Mouse (Mus musculus): ENCODE data around the gene Tcp11l2.
A peak's percentile ranks its signal among the peaks of the same experiment; 100 is the strongest.

The Tcp11l2 gene

DNA sequence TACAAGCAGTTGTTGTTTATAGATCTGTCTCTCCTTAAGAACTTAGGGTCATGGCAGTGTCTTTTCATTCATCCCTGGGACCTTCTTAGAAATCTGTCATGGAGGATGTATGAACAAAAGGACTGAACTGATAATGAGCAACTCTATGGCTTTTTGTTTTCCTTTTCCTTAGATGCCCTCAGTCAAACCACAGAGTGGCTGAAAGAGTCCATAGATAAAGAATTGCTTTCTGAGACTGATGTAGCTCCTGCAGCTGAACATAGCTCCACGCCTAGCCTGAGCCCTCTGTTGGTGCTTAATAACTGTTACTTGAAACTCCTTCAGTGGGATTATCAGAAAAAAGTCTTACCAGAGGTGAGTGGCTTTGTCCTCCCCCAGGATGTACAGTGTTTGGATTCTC is 27.9 kb downstream of the Tcp11l2 start:
- DNase-seq (ENCODE audit: low spot score): no peak

DNA sequence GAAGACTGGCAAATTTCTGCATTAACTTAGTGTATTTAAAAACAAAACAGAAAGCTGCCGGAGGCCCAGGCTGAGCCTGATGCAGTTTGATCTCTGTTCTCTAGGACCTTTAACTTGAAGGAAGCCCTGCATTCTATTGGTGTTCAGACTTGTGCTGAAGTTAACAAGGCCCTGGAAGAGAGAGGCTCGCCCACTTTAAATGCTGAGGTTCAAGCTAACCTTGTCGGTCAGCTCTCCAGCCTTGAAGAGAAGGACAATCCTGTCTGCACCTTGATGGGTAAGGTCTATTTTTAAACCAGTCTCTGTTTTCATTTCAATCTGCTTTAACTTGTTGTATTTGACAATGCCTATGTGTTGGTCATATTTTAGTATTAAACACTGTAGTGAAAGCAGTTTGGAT is 31.9 kb downstream of the Tcp11l2 start:
- DNase-seq (ENCODE audit: low spot score): no peak

DNA sequence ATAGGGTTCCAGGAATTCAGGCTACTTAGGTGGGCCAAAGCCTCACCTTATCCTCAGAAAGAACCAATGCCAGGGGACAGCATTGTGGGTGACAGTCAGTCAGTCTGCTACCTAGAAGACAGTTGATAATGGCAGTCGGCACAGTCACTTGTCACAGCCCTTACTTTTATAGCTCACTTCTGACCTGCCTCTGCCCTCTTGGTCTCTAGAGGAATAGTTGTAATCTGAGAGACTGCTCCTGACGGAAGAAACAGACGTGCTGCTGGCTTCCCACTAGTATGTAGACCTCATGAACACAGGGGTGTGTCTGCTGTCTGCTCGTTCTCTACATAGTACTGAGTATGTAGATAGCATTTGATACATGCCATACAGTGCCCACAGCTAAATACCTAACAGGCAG is 33.9 kb downstream of the Tcp11l2 start:
- DNase-seq (ENCODE audit: low spot score): no peak

DNA sequence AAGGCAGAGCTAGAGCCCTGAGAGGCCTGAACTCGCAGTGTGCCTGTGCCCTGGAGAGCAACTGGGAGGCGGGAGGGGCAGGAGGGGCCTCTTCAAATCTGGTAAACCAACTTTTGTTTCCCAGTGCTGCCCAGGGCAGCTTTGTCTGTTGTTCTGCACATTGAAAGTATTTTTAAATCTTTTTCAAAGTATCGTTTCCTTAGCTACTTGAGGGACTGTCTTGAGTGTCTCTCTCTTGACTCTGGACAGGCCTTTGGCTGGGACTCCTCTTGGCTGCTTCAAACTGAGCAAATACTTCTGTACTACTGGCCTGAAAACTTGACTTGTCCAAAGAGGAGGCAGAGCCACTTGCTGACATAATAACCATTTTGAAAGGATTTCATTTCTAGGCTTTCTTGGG is 34.4 kb downstream of the Tcp11l2 start:
- no peak for DNase-seq (ENCODE audit: low spot score)

DNA sequence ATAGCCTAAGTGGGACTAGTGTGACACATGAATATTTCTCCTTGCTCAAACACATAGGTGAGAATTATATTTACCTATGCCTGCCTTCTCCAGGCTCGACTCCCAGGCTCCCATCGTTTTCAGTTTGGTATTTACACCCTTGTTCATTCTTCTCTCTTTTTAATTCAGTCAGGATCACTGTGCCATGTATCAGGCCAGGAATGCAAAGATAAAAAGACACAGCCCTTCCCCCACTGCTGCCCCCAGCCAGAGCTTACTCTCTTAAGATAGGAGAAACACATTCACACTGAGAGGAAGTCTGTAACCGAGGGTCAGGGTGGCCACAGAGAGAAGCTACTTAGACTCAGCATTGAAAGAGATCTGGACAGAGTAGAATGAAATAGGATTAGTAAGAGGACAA is 35.2 kb downstream of the Tcp11l2 start:
- DNase-seq (ENCODE audit: low spot score): no peak

DNA sequence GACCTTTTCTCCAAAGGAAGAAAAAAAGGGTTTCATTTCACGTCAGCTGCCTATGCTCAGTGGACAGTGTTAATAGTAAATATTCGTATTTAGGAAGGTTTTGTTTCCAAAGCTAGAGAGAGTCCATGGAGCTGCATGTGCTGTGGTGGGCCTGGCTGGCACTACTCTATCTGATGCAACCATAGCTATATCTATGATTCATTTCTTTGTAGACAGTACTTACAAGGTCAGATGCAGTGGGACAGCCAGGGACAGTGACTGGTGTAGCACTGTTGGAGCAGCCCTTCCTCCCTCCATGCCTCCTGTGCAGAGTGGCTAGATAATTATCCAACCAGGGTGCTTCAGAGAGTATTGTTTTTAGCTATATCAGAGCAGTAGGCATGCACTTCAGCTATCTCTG is 35.9 kb downstream of the Tcp11l2 start:
- no peak for DNase-seq (ENCODE audit: low spot score)

DNA sequence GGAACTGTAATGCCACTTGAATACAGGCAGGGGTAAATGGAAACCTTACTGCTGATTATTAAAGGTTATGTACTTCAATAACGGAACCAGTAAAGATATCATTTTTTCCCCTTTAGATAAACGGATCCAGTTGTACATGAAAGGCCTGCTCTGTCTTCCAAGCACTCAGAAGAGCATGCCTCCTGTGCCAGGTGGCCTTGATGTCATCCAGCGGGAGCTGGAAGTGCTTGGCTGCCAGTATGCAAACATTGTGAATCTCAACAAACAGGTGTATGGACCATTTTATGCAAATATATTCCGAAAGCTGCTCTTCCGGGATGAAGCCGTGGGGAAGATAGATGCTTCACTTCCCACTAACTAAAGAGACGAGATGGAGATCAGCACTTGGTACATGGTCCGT is 36.9 kb downstream of the Tcp11l2 start:
- DNase-seq (ENCODE audit: low spot score): no peak

DNA sequence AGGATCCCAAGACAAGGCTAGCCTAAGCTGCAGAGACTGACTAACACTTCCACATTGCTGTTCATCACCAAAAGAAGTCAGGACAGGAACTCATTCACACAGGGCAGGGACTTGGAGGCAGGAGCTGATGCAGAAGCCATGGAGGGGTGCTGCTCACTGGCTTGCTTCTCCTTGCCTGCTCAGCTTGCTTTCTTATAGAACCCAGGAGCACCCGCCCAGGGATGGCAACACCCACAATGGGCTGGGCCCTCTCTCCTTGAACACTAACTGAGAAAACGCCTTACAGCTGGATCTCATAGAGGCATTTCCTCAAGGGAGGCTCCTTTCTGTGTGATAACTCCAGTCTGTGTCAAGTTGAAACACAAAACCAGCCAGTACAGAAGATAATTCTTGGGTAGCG is 38.6 kb downstream of the Tcp11l2 start:
- DNase-seq (ENCODE audit: low spot score): no peak

DNA sequence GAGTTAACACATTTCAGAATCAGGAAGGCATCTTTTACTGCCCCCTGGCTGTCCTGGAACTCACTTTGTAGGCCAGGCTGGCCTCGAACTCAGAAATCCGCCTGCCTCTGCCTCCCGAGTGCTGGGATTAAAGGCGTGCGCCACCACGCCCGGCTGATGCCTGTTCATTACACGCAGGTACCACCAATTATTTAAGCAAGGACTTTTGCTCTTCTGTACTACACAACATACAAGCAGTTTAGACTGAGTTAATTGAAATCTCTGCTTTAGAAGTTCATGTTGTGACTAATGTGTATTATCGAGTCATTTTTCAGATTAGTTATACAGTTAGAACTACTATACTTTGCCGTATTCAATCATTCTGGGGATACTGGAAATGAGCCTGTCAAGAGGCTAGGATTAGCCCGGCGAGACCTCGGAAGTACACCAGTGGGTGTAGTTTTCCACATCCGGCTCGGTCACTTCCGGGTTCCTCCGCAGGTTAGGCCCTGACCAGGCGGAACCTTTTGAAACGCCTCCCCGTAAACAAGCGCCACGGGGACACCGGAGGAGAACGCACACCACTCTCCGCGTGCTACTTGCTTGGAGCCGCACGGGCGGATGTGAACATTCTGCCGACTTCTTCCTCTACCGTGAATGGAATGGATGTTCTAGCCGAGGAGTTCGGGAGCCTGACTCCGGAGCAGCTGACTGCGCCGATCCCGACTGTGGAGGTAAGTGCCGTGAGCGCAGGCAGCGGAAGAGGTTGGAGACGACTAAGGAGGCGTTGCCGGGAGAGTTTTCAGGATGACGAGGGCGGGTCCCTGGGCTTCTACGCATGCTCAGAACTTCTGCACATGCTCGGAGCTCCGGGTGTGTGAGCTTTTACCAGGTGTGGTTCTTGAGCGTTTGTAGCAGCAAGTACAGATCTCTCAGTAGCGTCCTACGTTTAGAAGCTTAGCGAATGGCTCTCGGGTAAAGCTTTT is 45.7 kb downstream of the Tcp11l2 start, which contains the start of gene Polr3b:
Gene Polr3b (plus strand): TSS at position 467 of the 965 bp plus-strand sequence.
- DNase-seq (ENCODE audit: low spot score): peak; percentile 90

DNA sequence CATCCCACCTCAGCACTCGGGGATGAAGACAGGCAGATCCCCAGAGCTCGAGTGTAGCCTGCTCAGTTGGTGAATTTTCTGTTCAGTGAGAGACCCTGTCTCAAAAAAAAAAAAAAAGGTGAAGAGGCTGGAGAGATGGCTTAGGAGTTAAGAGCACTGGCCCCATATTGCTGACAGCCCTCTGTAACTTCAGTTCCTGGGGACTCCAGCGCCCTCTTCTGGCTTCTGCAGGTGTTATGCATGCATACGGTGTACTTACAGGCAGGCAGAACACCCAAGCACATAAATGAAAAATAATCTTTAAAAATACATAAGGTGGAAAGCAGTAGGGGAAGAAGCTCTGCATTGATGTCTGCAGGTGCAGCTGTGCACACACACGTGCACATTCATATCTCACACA is 54.8 kb downstream of the Tcp11l2 start:
- no peak for DNase-seq (ENCODE audit: low spot score)

DNA sequence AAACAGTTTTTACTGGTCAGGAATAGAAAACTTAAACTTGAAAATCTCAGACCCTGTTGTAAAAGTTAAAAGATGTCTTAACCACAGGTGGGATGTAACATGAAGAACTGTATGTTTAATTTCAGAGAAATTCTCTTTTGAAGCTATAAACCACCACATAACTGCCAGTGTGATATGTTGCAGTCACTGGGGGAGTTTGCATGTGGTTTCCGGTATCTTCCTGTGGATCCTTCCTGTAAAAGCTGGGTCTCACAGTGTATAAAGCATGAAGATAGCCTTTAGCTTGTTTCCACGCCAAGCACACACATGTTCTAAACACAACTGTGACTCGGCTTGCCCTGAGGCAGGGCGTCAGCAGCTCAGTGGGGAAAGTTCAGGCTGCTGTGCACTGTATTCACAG is 55.6 kb downstream of the Tcp11l2 start:
- no peak for DNase-seq (ENCODE audit: low spot score)

DNA sequence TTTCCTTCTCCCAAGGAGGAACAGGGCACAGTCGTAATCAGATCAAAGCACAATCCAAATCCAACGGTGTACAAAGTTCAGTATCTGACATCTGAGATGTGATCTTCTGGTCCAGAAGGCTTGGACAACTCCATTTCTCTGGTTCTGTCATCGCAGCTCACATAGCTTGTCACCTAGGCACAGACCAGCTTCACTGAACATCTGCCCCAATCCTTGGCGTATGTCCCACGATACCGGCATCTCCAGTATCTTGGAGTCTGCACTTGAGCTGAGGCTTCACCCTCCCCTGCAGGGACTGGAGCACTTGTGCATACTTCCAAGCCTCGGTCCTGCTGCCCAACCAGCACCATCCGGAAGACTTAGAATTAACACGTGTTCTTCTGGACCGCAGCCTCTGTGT is 60.2 kb downstream of the Tcp11l2 start:
- DNase-seq (ENCODE audit: low spot score): no peak

DNA sequence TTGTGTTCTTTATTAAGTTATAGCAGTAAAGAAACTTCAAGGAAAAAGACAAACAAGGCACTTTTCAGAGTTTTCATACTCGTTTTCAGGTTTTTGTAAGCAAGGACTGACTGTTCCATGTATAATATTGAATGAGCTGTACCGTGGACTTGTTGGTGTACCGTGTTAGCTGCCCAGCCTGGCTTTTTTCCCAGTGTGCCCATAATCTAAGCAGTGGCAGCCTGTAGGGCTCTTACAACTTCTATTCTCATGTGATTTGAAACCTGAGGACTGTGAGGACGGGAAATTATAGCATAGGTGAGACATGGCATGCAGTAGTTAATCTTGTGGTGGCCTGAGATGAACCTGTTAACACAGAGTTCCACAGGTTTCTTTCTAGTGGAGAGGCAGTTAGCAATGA is 62.0 kb downstream of the Tcp11l2 start:
- DNase-seq (ENCODE audit: low spot score): no peak

DNA sequence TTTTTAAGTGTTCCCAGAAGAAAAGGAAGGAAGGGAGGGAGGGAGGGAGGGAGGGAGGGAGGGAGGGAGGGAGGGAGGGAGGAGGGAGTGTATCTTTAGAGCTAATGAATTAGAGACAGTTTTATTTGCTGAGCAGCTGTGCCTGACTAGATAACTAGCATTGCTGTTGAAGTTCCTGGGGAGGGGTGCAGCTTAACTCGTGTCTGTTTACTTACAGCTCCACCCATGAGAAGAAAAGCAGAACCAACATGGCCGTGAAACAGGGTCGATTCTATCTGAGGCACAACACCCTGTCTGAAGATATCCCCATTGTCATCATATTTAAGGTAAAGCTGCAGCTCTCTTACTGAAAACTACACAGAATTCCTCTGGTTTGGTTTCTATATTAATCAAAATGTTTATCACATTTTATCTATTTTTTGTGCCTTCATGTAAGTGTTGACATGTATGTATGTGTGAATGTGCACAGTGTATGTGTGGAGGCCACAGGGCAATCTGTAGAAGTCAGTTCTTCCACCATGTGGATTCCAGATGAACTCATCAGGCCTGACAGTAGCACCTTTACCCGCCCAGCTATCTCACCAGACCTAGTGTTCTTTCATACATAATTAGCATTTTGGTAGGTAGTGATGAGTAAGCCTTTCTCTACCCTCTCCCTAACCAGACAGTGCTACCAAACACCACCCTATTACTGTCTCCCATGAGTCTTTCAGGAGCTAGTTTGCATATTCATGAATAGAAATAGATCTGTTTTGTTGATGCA is 63.3 kb downstream of the Tcp11l2 start:
- no peak for DNase-seq (ENCODE audit: low spot score)

DNA sequence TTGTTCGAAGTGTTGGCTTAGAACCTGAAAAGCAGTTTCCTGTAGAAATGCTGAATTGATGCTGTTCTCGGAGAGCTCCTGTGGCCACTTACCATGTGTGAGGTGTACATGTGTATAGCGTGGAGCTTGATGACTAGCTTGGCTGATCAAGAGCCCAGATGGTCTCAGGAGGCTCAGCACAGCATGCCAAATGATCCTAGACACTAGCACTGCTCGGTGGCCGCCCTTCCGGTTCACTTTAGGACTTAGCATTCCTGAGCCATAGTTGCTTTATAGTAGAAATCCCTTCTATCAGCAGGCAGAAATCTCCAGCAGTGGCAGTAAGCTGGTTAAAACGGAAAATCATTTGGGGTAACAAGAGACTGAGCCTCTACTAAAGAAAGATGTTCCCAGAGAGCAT is 64.4 kb downstream of the Tcp11l2 start:
- no peak for DNase-seq (ENCODE audit: low spot score)

DNA sequence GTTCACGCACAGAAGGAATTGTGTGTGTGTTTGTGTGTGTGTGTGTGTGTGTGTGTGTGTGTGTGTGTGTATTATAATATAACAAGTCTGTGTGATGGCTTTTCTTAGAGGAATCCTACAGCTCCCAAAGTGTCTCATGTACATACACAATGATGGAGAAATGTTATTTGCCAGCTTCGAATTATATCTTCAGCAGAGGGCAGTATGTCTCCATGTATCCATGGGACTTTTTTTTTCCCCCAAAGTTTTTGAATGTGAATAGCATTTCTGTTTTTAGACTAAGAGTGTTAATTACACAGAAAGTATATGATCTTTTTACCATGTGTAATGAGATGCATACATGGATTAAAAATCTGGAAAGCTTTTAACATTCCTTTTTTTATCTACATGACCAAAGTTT is 65.2 kb downstream of the Tcp11l2 start:
- DNase-seq (ENCODE audit: low spot score): no peak

DNA sequence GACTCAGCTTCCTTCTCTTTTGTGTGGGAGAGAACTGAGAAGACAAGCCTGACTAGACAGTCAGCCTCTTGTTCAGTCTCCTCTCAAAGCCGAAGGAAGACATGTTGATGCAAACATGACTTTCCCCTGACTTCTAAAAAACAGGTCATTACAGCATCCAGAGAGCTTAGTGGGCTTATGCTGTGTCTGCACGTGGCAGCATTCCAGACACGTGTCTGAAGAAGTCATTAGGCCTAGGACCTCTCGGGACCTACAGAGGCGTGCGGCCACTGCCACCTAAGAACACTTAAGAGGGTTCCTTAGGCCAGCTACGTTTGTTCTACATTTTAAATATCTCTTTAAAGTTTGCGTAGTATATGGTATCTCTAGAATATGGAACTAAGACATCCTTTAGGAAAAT is 69.5 kb downstream of the Tcp11l2 start:
- no peak for DNase-seq (ENCODE audit: low spot score)

DNA sequence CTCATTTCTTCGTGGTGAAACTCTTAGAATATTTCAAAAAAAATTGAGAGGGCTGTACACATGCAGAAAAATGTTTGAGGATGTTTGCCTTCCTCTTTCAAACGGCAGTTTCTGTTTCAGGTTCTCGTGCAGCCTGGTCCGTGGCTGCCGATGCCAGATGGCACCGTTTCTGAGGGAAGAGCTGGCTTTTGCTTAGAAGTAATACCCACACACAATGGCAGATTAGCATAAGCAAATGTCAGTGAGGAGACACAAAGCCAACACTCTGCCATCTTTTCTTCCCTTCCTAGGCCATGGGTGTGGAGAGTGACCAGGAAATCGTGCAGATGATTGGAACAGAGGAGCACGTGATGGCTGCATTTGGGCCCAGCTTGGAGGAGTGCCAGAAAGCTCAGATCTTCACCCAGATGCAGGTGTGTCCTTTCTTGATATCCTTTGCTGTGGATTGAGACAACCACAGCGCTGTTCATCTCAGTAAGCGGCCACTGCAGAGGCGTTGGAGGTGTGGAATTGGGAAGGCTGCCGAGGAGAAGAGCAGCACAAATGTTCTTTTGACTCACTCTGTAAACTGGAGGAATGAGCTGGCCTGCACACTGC is 70.2 kb downstream of the Tcp11l2 start:
- DNase-seq (ENCODE audit: low spot score): no peak

DNA sequence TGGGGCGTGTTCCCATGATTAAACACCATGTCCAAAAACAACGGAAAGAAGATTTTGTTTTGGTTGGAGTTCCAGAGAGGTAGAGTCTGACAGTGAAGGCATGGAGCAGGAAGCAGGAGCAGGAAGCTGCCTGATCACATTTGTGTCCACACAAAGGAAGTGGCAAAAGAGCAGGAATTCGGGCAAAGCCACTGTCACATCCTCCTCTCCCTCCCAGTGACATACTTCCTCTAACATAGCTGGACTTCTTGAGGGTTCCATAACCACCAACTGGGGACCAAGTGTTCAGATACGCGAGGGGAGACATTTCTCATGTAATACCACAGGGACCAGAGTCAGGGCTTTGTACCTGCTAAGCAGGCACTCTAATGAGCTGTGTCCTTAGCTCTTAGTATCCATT is 70.8 kb downstream of the Tcp11l2 start:
- no peak for DNase-seq (ENCODE audit: low spot score)

DNA sequence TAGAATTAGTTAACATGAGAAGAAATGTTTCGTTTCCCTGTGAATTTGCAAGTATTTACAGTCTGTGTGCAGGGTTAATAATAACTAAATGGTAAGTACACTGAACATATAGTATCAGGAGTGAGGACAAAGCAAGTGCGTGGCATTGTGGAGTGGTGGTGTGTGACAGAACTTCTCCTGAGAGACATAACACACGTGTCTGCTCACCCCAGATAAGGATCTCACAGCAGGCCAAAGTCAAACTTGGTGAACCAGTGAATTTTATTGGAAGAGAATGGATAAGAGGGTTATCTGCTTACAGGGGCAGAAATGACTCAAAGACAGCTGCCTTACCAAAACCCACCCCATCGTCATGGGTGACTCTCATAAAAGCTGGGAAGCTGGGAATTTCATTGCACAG is 72.5 kb downstream of the Tcp11l2 start:
- no peak for DNase-seq (ENCODE audit: low spot score)

DNA sequence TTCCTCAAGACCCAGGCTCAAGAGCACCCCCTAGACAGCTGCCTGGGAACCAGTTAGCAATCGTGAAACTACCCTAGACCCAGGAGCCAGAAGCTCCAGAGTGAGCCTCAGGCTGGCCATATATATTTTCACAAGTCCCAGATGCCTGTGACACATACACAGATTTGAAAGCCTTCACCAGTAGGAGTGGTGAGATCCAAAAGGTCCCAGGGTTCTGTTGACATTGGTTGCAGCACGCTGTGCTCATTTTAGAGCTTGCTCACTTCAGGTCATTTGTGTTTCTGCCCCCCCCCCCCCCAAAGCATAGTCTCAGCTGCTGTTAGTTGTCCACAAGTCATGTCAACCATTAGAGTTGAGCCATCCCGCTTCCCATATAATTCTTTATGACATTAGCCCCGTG is 77.6 kb downstream of the Tcp11l2 start:
- no peak for DNase-seq (ENCODE audit: low spot score)

DNA sequence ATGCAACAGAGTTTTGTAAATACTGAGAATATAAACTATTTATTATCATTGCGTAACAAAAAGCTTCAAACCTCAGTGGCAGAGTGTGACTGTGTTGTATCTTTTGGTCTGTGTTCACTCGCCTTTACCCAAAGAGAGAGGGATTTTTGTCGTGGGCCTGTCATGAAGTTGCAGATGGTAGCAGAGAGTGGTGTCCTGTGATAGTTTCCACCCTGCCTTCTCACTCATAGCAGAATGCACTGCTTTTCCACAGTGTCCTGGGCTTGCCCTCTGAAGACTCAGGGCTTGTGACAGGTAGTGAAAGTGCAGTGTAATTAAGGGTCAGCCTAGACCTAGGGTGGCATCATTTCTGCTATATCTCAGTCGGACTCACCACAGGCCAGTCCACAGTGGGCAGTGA is 78.3 kb downstream of the Tcp11l2 start:
- DNase-seq (ENCODE audit: low spot score): no peak

DNA sequence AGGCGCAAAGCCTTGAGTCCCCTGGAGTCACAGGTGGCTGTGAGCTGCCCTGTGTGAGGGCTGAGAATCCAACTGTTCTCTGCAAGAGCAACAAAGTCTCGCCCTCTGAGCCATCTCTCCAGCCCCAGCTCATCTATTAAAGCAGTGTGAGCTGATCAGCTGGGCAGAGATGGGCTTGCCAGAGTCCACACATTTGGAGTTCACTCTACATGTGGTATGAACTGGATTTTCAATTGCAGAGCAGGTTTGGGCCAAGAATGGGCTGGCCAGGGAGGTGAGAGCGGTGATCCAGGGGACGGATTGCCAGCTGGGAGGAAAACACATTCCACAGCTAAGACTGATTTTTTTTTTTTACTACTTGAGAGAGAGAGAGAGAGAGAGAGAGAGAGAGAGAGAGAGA is 80.2 kb downstream of the Tcp11l2 start:
- DNase-seq (ENCODE audit: low spot score): no peak
